Mouse (Mus musculus): ENCODE results near the gene Vrk1. TPM values are rescaled to one million over a fixed set of nuclear protein-coding genes. Genes with fewer than 3 reads are reported as not detected.

Gene Vrk1
- polyA plus RNA-seq, 1 experiment from 2014 or later, result 90.3 TPM

GRCm38 (mm10) chr12:106107272-106107671, 97.2 kb downstream of the Vrk1 start:
- Histone ChIP-seq H3K4me3 (ENCODE audit: low read depth, low read length) (no peak overlapping the region), H3K9me3 (ENCODE audit: control insufficient read depth, low read length) (no peaks in the 10 kb centered on the region), H3K27ac (ENCODE audit: low read depth, low read length) (no peak overlapping the region), H3K4me2 (replicated peaks; ENCODE audit: low read depth, low read length) (no peak overlapping the region), H3K36me3 (ENCODE audit: control insufficient read depth, insufficient read depth, low read length) (no peaks in the 10 kb centered on the region), H3K27me3 (ENCODE audit: control insufficient read depth, insufficient read depth, low read length) (no peaks in the 10 kb centered on the region), H3K4me1 (replicated peaks; ENCODE audit: control insufficient read depth, insufficient read depth, low read length) (no peaks in the 10 kb centered on the region), H3K9ac (ENCODE audit: low read depth, low read length) (no peak overlapping the region)
- ATAC-seq (ENCODE audit: low FRiP score), result no peak
- no peak for DNase-seq (ENCODE audit: low spot score)
- WGBS, result 86% methylated on average over 14 of the region's 14 CpGs

- Histone ChIP-seq H3K9me3 (ENCODE audit: control insufficient read depth, low read length) (no peaks in the 10 kb centered on the region), H3K4me2 (replicated peaks; ENCODE audit: low read depth, low read length) (no peak overlapping the region), H3K27ac (ENCODE audit: low read depth, low read length) (no peak overlapping the region), H3K9ac (ENCODE audit: low read depth, low read length) (no peak overlapping the region), H3K36me3 (ENCODE audit: control insufficient read depth, insufficient read depth, low read length) (no peaks in the 10 kb centered on the region), H3K27me3 (ENCODE audit: control insufficient read depth, insufficient read depth, low read length) (no peaks in the 10 kb centered on the region), H3K4me3 (ENCODE audit: low read depth, low read length) (no peak overlapping the region), H3K4me1 (replicated peaks; ENCODE audit: control insufficient read depth, insufficient read depth, low read length) (no peaks in the 10 kb centered on the region)
- ATAC-seq (ENCODE audit: low FRiP score) (0 out of 2 replicates have a peak, but pooled peaks have one; percentile 30), DNase-seq (ENCODE audit: low spot score) (peak; percentile 71)
- WGBS, result 26% methylated on average over 6 of the region's 6 CpGs
These were observed 105.3 kb downstream of the Vrk1 start for GRCm38 (mm10) chr12:106115070-106115891.

GRCm38 (mm10) chr12:106115892-106116206, 105.8 kb downstream of the Vrk1 start:
- DNase-seq (ENCODE audit: low spot score) (no peak), ATAC-seq (ENCODE audit: low FRiP score) (no peak)
- Histone ChIP-seq H3K27ac (ENCODE audit: low read depth, low read length) (no peak overlapping the region), H3K27me3 (ENCODE audit: control insufficient read depth, insufficient read depth, low read length) (no peaks in the 10 kb centered on the region), H3K4me1 (replicated peaks; ENCODE audit: control insufficient read depth, insufficient read depth, low read length) (no peaks in the 10 kb centered on the region), H3K4me3 (ENCODE audit: low read depth, low read length) (no peak overlapping the region), H3K9me3 (ENCODE audit: control insufficient read depth, low read length) (no peaks in the 10 kb centered on the region), H3K36me3 (ENCODE audit: control insufficient read depth, insufficient read depth, low read length) (no peaks in the 10 kb centered on the region), H3K4me2 (replicated peaks; ENCODE audit: low read depth, low read length) (no peak overlapping the region), H3K9ac (ENCODE audit: low read depth, low read length) (no peak overlapping the region)
- WGBS, result 38% methylated on average over 5 of the region's 5 CpGs

- H3K4me2 ChIP-seq (replicated peaks; ENCODE audit: low read depth, low read length), result no peak overlapping the region
- H3K27ac ChIP-seq (ENCODE audit: low read depth, low read length), result 0 out of 2 replicates have a peak overlapping the region, but pooled peaks have one; percentile 30
- 31% methylated on average over 14 of the region's 14 CpGs for WGBS
- H3K9ac ChIP-seq (ENCODE audit: low read depth, low read length), result no peak overlapping the region
- DNase-seq (ENCODE audit: low spot score) (peak; percentile 39), ATAC-seq (ENCODE audit: low FRiP score) (no peak)
- no peaks in the 10 kb centered on the region for H3K36me3 ChIP-seq (ENCODE audit: control insufficient read depth, insufficient read depth, low read length)
- peaks cover 5% of the 10 kb centered on the region; the same call in 1 of the 2 replicates for H3K4me1 ChIP-seq (replicated peaks; ENCODE audit: control insufficient read depth, insufficient read depth, low read length)
- H3K9me3 ChIP-seq (ENCODE audit: control insufficient read depth, low read length), result no peaks in the 10 kb centered on the region
- no peak overlapping the region for H3K4me3 ChIP-seq (ENCODE audit: low read depth, low read length)
- no peaks in the 10 kb centered on the region for H3K27me3 ChIP-seq (ENCODE audit: control insufficient read depth, insufficient read depth, low read length)
These were observed 113.2 kb downstream of the Vrk1 start for GRCm38 (mm10) chr12:106123276-106123675.

GRCm38 (mm10) chr12:106124581-106124980, 114.6 kb downstream of the Vrk1 start:
- H3K36me3 ChIP-seq (ENCODE audit: control insufficient read depth, insufficient read depth, low read length), result no peaks in the 10 kb centered on the region

More at GRCm38 (mm10) chr12:106124581-106124980, 114.6 kb downstream of the Vrk1 start:
- no peak for ATAC-seq (ENCODE audit: low FRiP score)
- Histone ChIP-seq H3K4me2 (replicated peaks; ENCODE audit: low read depth, low read length) (no peak overlapping the region), H3K27ac (ENCODE audit: low read depth, low read length) (no peak overlapping the region), H3K9ac (ENCODE audit: low read depth, low read length) (no peak overlapping the region), H3K27me3 (ENCODE audit: control insufficient read depth, insufficient read depth, low read length) (no peaks in the 10 kb centered on the region), H3K9me3 (ENCODE audit: control insufficient read depth, low read length) (no peaks in the 10 kb centered on the region), H3K4me3 (ENCODE audit: low read depth, low read length) (no peak overlapping the region), H3K4me1 (replicated peaks; ENCODE audit: control insufficient read depth, insufficient read depth, low read length) (peaks cover 5% of the 10 kb centered on the region; the same call in 1 of the 2 replicates)
- DNase-seq (ENCODE audit: low spot score), result no peak
- 94% methylated on average over 3 of the region's 3 CpGs for WGBS

Other genes starting within 250 kb of the Vrk1 start
- 251 and 257 TPM in 2 replicates for gene Papola, start 225.5 kb upstream of the Vrk1 start, polyA plus RNA-seq (2014; fragmentation: Nextera tagmentation; extraction: Ambion mirVana)

All from hindbrain, embryonic 11.5 days (tissue).